In genomic region chr12:108219163-108219562, GRCm38 (mm10) we compare ENCODE assay signal across 8 mouse cellular contexts. TPM values are rescaled to one million over a fixed set of nuclear protein-coding genes. Genes with fewer than 3 reads are reported as not detected.
DNase-seq lines count a peak whose midpoint lies in the region; ATAC-seq lines count a peak whose summit lies in the region.

No protein-coding gene starts in this region.

- WGBS in heart, embryonic 10.5 days = 62% methylated on average over 15 of the region's 15 CpGs
- 35% methylated on average over 15 of the region's 15 CpGs for WGBS in intestine, embryonic 15.5 days
- 46% methylated on average over 15 of the region's 15 CpGs for WGBS in stomach, embryonic 16.5 days

- H3K36me3 ChIP-seq in heart, embryonic 10.5 days = 0 out of 2 replicates have a peak, but pooled peaks cover 3% of the 10 kb centered on the region
- no peaks in the 10 kb centered on the region for H3K36me3 ChIP-seq in intestine, embryonic 15.5 days
- no peaks in the 10 kb centered on the region for H3K36me3 ChIP-seq in stomach, embryonic 16.5 days (ENCODE audit: control insufficient read depth, insufficient read depth, low read length)

- no peaks in the 10 kb centered on the region for H3K9me3 ChIP-seq in heart, embryonic 10.5 days
- H3K9me3 ChIP-seq in intestine, embryonic 15.5 days = no peaks in the 10 kb centered on the region
- H3K9me3 ChIP-seq in stomach, embryonic 16.5 days (replicated peaks; ENCODE audit: control insufficient read depth, low read length) = no peaks in the 10 kb centered on the region

- no peak overlapping the region for H3K4me2 ChIP-seq in intestine, embryonic 15.5 days (replicated peaks)
- H3K4me2 ChIP-seq in stomach, embryonic 16.5 days (ENCODE audit: low read depth, low read length) = peak overlapping the region; percentile 41

- peaks cover 89% of the 10 kb centered on the region for H3K4me1 ChIP-seq in heart, embryonic 10.5 days
- H3K4me1 ChIP-seq in intestine, embryonic 15.5 days (replicated peaks) = peaks cover 41% of the 10 kb centered on the region
- peaks cover 44% of the 10 kb centered on the region for H3K4me1 ChIP-seq in stomach, embryonic 16.5 days (ENCODE audit: control insufficient read depth, insufficient read depth, low read length)

- H3K9ac ChIP-seq in intestine, embryonic 15.5 days = no peak overlapping the region
- peak overlapping the region; percentile 49; the same call in 1 of the 2 replicates for H3K9ac ChIP-seq in stomach, embryonic 16.5 days (ENCODE audit: low read length)

- H3K4me3 ChIP-seq in heart, embryonic 10.5 days = no peak overlapping the region
- no peak overlapping the region for H3K4me3 ChIP-seq in intestine, embryonic 15.5 days (replicated peaks)
- no peak overlapping the region for H3K4me3 ChIP-seq in stomach, embryonic 16.5 days (replicated peaks; ENCODE audit: low read length)

- no peaks in the 10 kb centered on the region for H3K27me3 ChIP-seq in heart, embryonic 10.5 days (ENCODE audit: insufficient read depth, poor library complexity, severe bottlenecking)
- H3K27me3 ChIP-seq in intestine, embryonic 15.5 days (replicated peaks) = no peaks in the 10 kb centered on the region
- no peaks in the 10 kb centered on the region for H3K27me3 ChIP-seq in stomach, embryonic 16.5 days (ENCODE audit: control insufficient read depth, insufficient read depth, low read length)

- no peak for DNase-seq in heart, embryonic 10.5 days (ENCODE audit: low spot score)
- DNase-seq in heart, adult 18-20 months = no peak
- peak; percentile 51 for DNase-seq in lung, postnatal 10 days
- DNase-seq in lung, postnatal 25 days (ENCODE audit: low spot score) = no peak
- no peak for DNase-seq in layer of hippocampus, adult 8-10 months (ENCODE audit: low spot score in 2 of 2)
- DNase-seq in urinary bladder, adult 2 months (ENCODE audit: low spot score) = no peak

- no peak for ATAC-seq in intestine, embryonic 15.5 days
- ATAC-seq in stomach, embryonic 16.5 days (ENCODE audit: insufficient read depth, low FRiP score) = no peak

- H3K27ac ChIP-seq in heart, embryonic 10.5 days = peak overlapping the region; percentile 56; the same call in 1 of the 2 replicates
- peak overlapping the region; percentile 56; the same call in 1 of the 2 replicates for H3K27ac ChIP-seq in intestine, embryonic 15.5 days
- H3K27ac ChIP-seq in stomach, embryonic 16.5 days (ENCODE audit: low read length) = peak overlapping the region; percentile 89

RNA-seq across cellular contexts. Expression of gene Ccnk, which starts 39.8 kb away (rescaled TPM):
- 2.0 and 3.6 TPM in 2 replicates for polyA plus RNA-seq in heart, embryonic 10.5 days (2016; fragmentation: Nextera tagmentation; extraction: Ambion mirVana)
- total RNA-seq in heart, adult 18-20 months (2021) = 10 to 100 TPM; 25.6 to 30.2 TPM
- 2.8 and 3.8 TPM in 2 replicates for polyA plus RNA-seq in intestine, embryonic 15.5 days (2015; fragmentation: Nextera tagmentation; extraction: Ambion mirVana)
- polyA plus RNA-seq in stomach, embryonic 16.5 days (2015; fragmentation: Nextera tagmentation; extraction: Ambion mirVana) = 1.8 and 2.5 TPM in 2 replicates
- total RNA-seq in layer of hippocampus, adult 8-10 months (2022) = 10 to 100 TPM; 31.6 to 35.5 (median 34.2) TPM
- polyA plus RNA-seq in urinary bladder, adult 2 months (2012; rRNA removed) = 13.0 and 22.9 TPM in 2 replicates

RNA-seq across cellular contexts. Expression of gene Setd3, which starts 40.0 kb away (rescaled TPM):
- 72.6 TPM in 2 replicates for polyA plus RNA-seq in heart, embryonic 10.5 days (2016; fragmentation: Nextera tagmentation; extraction: Ambion mirVana)
- total RNA-seq in heart, adult 18-20 months (2021) = 10 to 100 TPM; 89.9 to 97.2 TPM
- 91.7 and 97.9 TPM in 2 replicates for polyA plus RNA-seq in intestine, embryonic 15.5 days (2015; fragmentation: Nextera tagmentation; extraction: Ambion mirVana)
- polyA plus RNA-seq in stomach, embryonic 16.5 days (2015; fragmentation: Nextera tagmentation; extraction: Ambion mirVana) = 89.2 and 93.0 TPM in 2 replicates
- 100 to 1,000 TPM; 143 to 158 (median 154) TPM for total RNA-seq in layer of hippocampus, adult 8-10 months (2022)
- polyA plus RNA-seq in urinary bladder, adult 2 months (2012; rRNA removed) = 70.3 and 77.3 TPM in 2 replicates

RNA-seq across cellular contexts. Expression of gene Ccdc85c, which starts 56.1 kb away (rescaled TPM):
- polyA plus RNA-seq in heart, embryonic 10.5 days (2016; fragmentation: Nextera tagmentation; extraction: Ambion mirVana) = 5.7 and 6.7 TPM in 2 replicates
- total RNA-seq in heart, adult 18-20 months (2021) = 10 to 100 TPM; 38.5 to 42.5 TPM
- polyA plus RNA-seq in intestine, embryonic 15.5 days (2015; fragmentation: Nextera tagmentation; extraction: Ambion mirVana) = 8.7 and 9.3 TPM in 2 replicates
- 6.5 and 6.9 TPM in 2 replicates for polyA plus RNA-seq in stomach, embryonic 16.5 days (2015; fragmentation: Nextera tagmentation; extraction: Ambion mirVana)
- total RNA-seq in layer of hippocampus, adult 8-10 months (2022) = 10 to 100 TPM; 56.3 to 67.6 (median 63.0) TPM
- polyA plus RNA-seq in urinary bladder, adult 2 months (2012; rRNA removed) = 14.6 and 23.1 TPM in 2 replicates
